Mouse (Mus musculus) forelimb bud, embryonic 11.5 days (tissue): ENCODE measurements at regions not wholly inside any gene's neighbourhood (a gene's known extent, or its start where the extent isn't known, plus 50 kb on each side); places are given as distances from the start of the nearest gene placed in this dataset.

ENCODE experiments used
- DNase-seq: peaks from one replicate; pipeline ENCODE4 v3.0.0-alpha.2; 2012; ENCODE audit warnings: low read depth, low spot score

DNA sequence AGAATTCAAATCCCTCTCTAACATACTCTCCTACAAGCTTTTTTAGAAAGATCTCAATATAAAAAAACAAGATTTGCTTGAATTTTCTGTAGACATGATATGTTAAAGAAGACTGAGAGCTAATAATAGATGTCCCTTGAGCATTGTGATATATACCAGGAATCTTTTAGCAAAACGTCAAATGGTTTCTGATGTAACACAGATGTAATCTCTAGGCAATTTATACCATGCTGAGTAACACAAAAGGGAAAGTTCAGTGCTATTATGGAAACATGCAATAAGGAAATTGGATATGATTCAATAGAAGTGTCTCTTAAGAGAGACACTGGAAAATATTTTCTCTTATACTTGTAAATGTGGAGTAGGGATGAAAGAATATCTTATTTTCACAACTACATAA is 434.8 kb upstream of the Fsip2 start:
- no peak for DNase-seq

DNA sequence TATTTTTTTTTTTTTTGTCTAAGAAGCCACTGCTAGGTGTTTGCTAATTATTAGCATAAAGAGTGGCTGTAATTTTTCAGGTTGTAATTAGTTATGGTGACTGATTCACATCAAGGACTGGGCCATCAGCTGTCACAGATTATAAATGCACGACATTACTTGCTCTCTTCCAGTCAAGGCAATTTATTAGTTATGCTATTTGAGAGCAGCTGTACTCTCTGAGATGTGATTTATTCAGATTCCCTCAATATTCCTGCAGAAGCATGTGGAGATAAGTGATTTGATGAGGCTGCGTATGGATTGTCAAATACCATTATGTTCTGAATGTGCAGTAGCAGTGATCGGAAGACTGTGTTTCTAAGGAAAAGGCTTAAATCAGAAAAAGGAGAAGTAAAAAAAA is 428.3 kb upstream of the Fsip2 start:
- DNase-seq = no peak

DNA sequence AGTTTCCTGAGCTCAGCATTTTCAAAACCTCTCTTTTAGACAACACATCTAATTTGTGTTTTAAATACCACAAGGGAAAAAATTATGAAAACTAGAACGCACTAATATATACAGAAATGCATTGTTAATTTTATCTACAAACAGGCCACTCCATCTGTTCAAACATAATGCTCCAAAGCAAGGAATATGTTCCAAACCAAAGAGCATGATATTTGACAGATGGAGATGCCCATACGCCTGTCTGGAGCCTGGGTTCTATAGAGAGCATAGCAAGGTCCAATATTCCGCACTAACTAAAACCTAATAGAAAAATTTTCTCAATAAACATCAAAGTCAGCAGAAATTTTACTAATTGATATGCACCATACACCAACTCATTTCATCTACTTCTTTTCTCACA is 423.5 kb upstream of the Fsip2 start:
- DNase-seq = no peak

DNA sequence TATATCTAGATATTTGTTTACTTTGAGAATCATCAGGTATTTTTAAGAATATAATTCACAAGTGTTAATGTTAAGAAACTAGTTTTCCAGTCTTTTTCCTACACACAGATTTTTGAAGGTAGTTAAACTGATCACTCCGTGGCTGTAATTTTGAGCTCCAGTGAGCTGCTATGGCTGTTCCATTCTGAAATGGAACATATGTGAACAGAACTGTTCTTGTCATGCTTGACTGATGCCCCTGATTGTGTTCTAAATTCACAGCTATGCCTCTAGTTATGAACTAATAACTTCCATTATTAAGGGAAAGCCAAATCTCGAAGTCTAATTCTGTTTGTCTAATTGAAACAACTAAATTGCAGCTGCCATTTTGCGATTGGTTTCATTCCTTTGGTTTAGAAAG is 404.5 kb upstream of the Fsip2 start:
- no peak for DNase-seq

DNA sequence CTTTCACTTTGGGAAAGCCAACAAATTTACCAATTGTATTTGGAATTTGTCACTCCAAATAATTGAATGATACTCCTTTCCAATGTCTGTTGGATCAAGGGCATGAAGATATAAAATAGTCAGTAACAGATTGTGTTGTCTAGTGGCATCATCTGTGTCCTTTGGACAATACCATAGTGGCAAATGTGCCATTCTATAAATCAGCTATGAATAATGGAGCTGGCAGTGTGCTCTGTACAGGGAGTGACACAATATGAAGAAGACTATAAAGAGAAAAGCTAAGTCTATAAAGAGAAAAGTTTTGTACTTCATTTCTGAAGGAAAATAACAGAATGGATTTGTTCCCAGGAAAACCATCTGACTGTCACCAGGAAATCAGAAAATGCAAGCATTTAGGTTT is 402.8 kb upstream of the Fsip2 start:
- no peak for DNase-seq

DNA sequence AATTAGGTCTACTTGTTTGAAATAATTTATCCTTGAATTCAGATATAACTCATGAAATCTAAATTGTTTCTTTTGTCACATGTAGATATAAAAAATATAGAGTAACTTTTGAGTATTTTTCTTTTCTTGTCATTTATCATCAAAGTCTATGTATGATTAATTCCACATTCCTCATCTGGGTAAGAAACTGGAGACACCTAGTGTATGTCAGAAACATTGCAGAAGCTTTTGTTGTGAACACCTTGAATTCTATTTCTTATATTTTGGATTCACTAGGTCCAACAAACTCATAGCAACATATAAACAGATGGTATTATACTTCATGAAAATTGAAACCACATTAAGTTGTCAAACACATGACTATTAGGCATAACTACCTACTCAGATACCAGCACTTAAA is 373.1 kb upstream of the Fsip2 start:
- DNase-seq = no peak

DNA sequence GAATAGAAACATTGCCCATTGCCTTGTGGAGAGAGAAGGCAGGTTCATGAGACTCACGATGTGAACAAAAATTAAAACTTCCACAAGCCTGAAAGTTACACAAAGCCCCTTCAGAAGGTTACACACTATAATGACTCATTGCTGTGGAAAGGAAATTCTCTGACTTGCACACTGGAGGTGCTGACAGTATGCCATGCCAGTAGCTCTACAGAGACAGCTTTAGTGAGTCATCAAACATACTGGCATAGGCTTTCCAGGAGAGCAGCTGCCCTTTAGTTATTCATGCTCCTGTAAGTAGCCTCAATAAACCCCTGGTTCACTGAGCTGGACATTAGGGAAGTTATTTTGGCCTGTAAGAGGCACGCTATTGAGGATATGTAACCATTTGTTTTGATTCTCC is 371.3 kb upstream of the Fsip2 start:
- DNase-seq = no peak

DNA sequence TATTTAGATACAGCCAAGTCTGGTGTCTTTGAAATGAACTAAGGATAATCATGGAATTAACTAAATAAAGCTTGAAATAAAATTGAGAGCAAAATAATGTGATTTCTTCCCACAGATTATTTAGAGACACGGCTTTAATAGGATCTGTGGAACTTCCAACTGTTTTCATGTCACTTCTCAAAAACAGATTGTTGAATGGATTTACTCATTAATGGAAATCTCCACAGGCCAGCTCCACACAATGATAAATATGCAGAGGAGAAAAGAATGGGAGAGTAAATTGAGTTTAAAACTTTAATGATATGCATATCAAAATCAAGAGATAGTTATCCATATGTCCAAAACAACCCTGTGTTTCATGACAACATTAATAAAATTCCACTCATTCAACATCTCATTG is 369.6 kb upstream of the Fsip2 start:
- no peak for DNase-seq

DNA sequence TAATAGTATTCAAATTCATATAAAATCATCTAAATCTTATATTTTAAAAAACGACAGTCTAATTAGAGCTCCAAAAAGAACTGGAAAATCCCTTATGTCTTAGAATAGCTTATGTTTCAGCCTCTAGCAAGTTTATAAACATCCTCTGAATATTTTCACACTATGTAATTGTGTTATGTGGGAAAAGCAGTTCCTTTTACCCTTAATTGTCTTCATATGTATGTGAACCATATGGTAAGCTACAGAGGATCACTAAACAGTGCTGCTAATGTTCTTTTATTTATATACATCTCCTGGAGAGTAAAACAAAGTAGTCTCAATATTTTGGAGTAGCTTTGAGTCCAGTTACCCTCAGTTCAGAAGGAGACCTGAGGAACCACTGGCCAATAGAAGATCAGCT is 363.8 kb upstream of the Fsip2 start:
- no peak for DNase-seq

DNA sequence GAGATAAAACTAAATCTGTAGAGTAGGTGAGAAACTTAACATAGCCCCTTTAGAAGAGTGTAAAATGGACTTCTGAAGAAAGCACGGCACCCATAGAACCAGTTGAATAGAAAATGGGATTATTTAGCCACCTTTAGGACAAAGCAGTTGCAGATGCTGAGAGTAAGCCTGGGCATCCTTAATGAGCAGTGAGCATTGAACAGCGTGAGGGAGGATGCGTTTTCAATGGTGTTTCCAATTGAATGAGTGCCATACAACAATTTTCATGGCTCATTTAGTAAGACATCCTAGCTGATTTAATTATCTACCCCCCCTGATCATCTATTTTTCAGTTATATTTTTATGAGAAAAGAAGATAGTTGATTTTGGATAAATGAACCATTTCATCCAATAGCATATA is 327.2 kb upstream of the Fsip2 start:
- no peak for DNase-seq

DNA sequence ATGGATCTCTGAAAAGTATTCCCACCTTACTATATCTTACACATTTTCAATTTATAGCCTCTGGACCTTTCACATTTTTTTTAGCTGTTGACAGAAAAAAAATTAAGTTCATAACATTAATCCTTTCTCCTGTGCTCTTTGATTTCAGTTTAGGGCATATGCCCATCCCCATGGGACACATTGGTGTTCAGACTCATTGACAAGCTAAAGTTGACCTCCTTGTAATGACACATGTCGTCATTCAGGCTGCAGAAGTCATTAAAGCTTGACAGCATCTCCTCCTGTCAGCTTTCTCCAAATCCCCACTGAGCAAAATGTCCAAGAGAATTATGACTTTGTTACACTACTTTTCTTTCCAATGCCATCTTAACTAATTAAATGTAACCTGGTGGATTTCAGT is 322.9 kb upstream of the Fsip2 start:
- DNase-seq = peak; percentile 24

DNA sequence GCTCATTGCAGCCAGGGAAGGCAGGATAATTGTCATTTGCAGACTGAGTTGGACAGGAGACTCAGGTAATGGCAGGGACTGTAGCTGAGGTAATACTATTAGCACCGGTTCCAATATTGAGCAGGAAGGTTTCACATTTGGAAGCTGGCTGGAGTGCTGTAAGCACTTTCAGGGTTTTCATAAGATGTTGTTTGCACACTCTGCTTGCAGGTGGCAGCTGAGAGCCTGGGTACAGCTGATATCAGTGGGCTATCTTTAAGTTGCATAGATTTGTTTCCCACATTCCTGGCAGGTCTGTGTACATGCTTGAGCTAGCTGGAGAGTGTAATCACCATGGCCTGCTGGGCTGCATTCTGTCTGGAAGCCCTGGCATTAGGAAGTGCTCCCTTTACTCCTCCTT is 299.0 kb upstream of the Fsip2 start:
- DNase-seq = no peak
